ENCODE assay signal across 8 mouse cellular contexts in the genomic region with DNA sequence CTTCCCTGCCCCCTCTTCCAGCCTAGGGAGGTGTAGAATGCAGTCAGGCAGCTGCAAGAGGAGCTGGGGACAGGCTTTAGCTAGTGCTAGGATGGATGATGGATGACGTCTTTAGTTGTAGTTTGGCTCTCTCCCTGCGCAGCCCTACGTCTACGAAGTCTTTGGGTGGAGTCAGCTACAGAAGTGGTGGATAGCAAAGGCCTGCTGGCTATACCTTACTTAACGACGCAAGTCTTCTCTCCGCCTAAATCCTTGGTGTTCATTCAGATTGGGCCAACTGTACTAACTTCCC. TPM values are rescaled to one million over a fixed set of nuclear protein-coding genes. Genes with fewer than 3 reads are reported as not detected.
DNase-seq lines count a peak whose midpoint lies in the region; ATAC-seq and TF ChIP-seq lines count a peak whose summit lies in the region.

No protein-coding gene starts in this region.

- H3K27ac ChIP-seq in lung, postnatal 0 days (ENCODE audit: low read length), result peak overlapping the region; percentile 97
- peak overlapping the region; percentile 86; the same call in 1 of the 2 replicates for H3K27ac ChIP-seq in forebrain, embryonic 10.5 days
- H3K27ac ChIP-seq in limb, embryonic 14.5 days (replicated peaks; ENCODE audit: low read depth, low read length), result peak overlapping the region; percentile 94
- H3K27ac ChIP-seq in small intestine, adult 2 months (ENCODE audit: insufficient read depth, low read depth, low read length), result peak overlapping the region; percentile 84

- H3K36me3 ChIP-seq in lung, postnatal 0 days (ENCODE audit: insufficient read depth, low read length), result no peaks in the 10 kb centered on the region
- no peaks in the 10 kb centered on the region for H3K36me3 ChIP-seq in forebrain, embryonic 10.5 days (replicated peaks)
- H3K36me3 ChIP-seq in limb, embryonic 14.5 days (ENCODE audit: control insufficient read depth, insufficient read depth, low read length), result peaks cover 13% of the 10 kb centered on the region
- no peaks in the 10 kb centered on the region for H3K36me3 ChIP-seq in small intestine, adult 2 months (ENCODE audit: control insufficient read depth, insufficient read depth, low read length)

- peaks cover 41% of the 10 kb centered on the region for H3K4me1 ChIP-seq in lung, postnatal 0 days (ENCODE audit: insufficient read depth, low read depth, low read length)
- peaks cover 37% of the 10 kb centered on the region for H3K4me1 ChIP-seq in forebrain, embryonic 10.5 days
- H3K4me1 ChIP-seq in limb, embryonic 14.5 days (ENCODE audit: control insufficient read depth, insufficient read depth, low read length), result peaks cover 29% of the 10 kb centered on the region
- H3K4me1 ChIP-seq in small intestine, adult 2 months (ENCODE audit: control insufficient read depth, insufficient read depth, insufficient read length, low read length), result peaks cover 18% of the 10 kb centered on the region; the same call in 1 of the 2 replicates

- peak; percentile 55; the same call in 1 of the 2 replicates for ATAC-seq in lung, postnatal 0 days
- peak; percentile 65 for ATAC-seq in limb, embryonic 14.5 days (ENCODE audit: low FRiP score, low read depth)

- peak overlapping the region; percentile 90 for H3K4me2 ChIP-seq in lung, postnatal 0 days (replicated peaks; ENCODE audit: low read depth, low read length)
- peak overlapping the region; percentile 79 for H3K4me2 ChIP-seq in limb, embryonic 14.5 days (replicated peaks; ENCODE audit: low read depth, low read length, severe bottlenecking)

- peak overlapping the region; percentile 75 for H3K4me3 ChIP-seq in lung, postnatal 0 days (ENCODE audit: low read depth, low read length)
- peak overlapping the region; percentile 68 for H3K4me3 ChIP-seq in forebrain, embryonic 10.5 days
- H3K4me3 ChIP-seq in limb, embryonic 14.5 days (replicated peaks; ENCODE audit: low read length), result peak overlapping the region; percentile 83
- H3K4me3 ChIP-seq in small intestine, adult 2 months (ENCODE audit: low read depth, low read length), result peak overlapping the region; percentile 92

- H3K27me3 ChIP-seq in lung, postnatal 0 days (replicated peaks; ENCODE audit: insufficient read depth, low read length), result no peaks in the 10 kb centered on the region
- H3K27me3 ChIP-seq in forebrain, embryonic 10.5 days (ENCODE audit: poor library complexity, severe bottlenecking), result peaks cover 47% of the 10 kb centered on the region
- no peaks in the 10 kb centered on the region for H3K27me3 ChIP-seq in limb, embryonic 14.5 days (ENCODE audit: control insufficient read depth, insufficient read depth, low read length)
- peaks cover 9% of the 10 kb centered on the region; the same call in 1 of the 2 replicates for H3K27me3 ChIP-seq in small intestine, adult 2 months (ENCODE audit: control insufficient read depth, insufficient read depth, low read length)

- no peak for TF ChIP-seq EP300 in lung, postnatal 0 days (IDR thresholded peaks at IDR 0.05)

- H3K9ac ChIP-seq in lung, postnatal 0 days (replicated peaks; ENCODE audit: low read depth), result peak overlapping the region; percentile 87
- peak overlapping the region; percentile 89 for H3K9ac ChIP-seq in limb, embryonic 14.5 days (ENCODE audit: low read depth, low read length, severe bottlenecking)

- H3K9me3 ChIP-seq in lung, postnatal 0 days (ENCODE audit: low read length), result no peaks in the 10 kb centered on the region
- H3K9me3 ChIP-seq in forebrain, embryonic 10.5 days, result no peaks in the 10 kb centered on the region
- no peaks in the 10 kb centered on the region for H3K9me3 ChIP-seq in limb, embryonic 14.5 days (ENCODE audit: control insufficient read depth, low read length)

- no peak for TF ChIP-seq POLR2A in limb, embryonic 14.5 days (IDR thresholded peaks at IDR 0.05; ENCODE audit: borderline replicate concordance, extremely low read depth, insufficient read depth, insufficient read length)
- no peak for TF ChIP-seq POLR2A in small intestine, adult 2 months (IDR thresholded peaks at IDR 0.05; ENCODE audit: low read depth, low read length)

- TF ChIP-seq CTCF in lung, postnatal 0 days (IDR thresholded peaks at IDR 0.05), result no peak
- no peak for TF ChIP-seq CTCF in small intestine, adult 2 months (IDR thresholded peaks at IDR 0.05; ENCODE audit: extremely low read depth, insufficient read length, insufficient replicate concordance, low read depth, low read length)

- 5% methylated on average over 7 of the region's 7 CpGs for WGBS in lung, postnatal 0 days
- 20% methylated on average over 7 of the region's 7 CpGs for WGBS in forebrain, embryonic 10.5 days
- WGBS in limb, embryonic 14.5 days, result 10% methylated on average over 7 of the region's 7 CpGs
- WGBS in small intestine, adult 2 months, result 51% methylated on average over 7 of the region's 7 CpGs

- peak; percentile 90 for DNase-seq in lung, postnatal 0 days (ENCODE audit: low spot score)
- DNase-seq in lung, adult 18-20 months, result no peak
- no peak for DNase-seq in forebrain, embryonic 10.5 days (ENCODE audit: extremely low spot score, low spot score)
- DNase-seq in limb, embryonic 14.5 days (ENCODE audit: low spot score), result peak; percentile 74
- no peak for DNase-seq in adrenal gland, adult (ENCODE audit: inconsistent age in 2 of 2, low spot score in 1 of 2)
- no peak for DNase-seq in right cerebral cortex, postnatal 14 days
- no peak for DNase-seq in urinary bladder, postnatal 36 days (ENCODE audit: low spot score in 2 of 2)

RNA-seq across cellular contexts. Expression of gene Marveld1, which starts 1.3 kb away (rescaled TPM):
- 23.0 and 23.1 TPM in 2 replicates for polyA plus RNA-seq in lung, postnatal 0 days (2015; fragmentation: Nextera tagmentation; extraction: Ambion mirVana)
- 2.4 and 3.1 TPM in 2 replicates for polyA plus RNA-seq in forebrain, embryonic 10.5 days (2016; fragmentation: Nextera tagmentation; extraction: Ambion mirVana)
- 105 and 131 TPM in 2 replicates for polyA plus RNA-seq in limb, embryonic 14.5 days (2012; rRNA removed)
- polyA plus RNA-seq in limb, embryonic 14.5 days (2014; fragmentation: Nextera tagmentation; extraction: Ambion mirVana), result 25.4 and 36.4 TPM in 2 replicates
- polyA plus RNA-seq in small intestine, adult 2 months (2012; rRNA removed), result 38.0 and 46.4 TPM in 2 replicates

RNA-seq across cellular contexts. Expression of gene Zfyve27, which starts 15.2 kb away (rescaled TPM):
- polyA plus RNA-seq in lung, postnatal 0 days (2015; fragmentation: Nextera tagmentation; extraction: Ambion mirVana), result 25.3 and 27.7 TPM in 2 replicates
- polyA plus RNA-seq in forebrain, embryonic 10.5 days (2016; fragmentation: Nextera tagmentation; extraction: Ambion mirVana), result 27.0 and 30.3 TPM in 2 replicates
- 47.4 and 58.6 TPM in 2 replicates for polyA plus RNA-seq in limb, embryonic 14.5 days (2012; rRNA removed)
- 13.1 and 16.5 TPM in 2 replicates for polyA plus RNA-seq in limb, embryonic 14.5 days (2014; fragmentation: Nextera tagmentation; extraction: Ambion mirVana)
- polyA plus RNA-seq in small intestine, adult 2 months (2012; rRNA removed), result 11.5 and 24.0 TPM in 2 replicates

RNA-seq across cellular contexts. Expression of gene Avpi1, which starts 19.7 kb away (rescaled TPM):
- polyA plus RNA-seq in lung, postnatal 0 days (2015; fragmentation: Nextera tagmentation; extraction: Ambion mirVana), result 114 and 135 TPM in 2 replicates
- 23.5 and 23.9 TPM in 2 replicates for polyA plus RNA-seq in forebrain, embryonic 10.5 days (2016; fragmentation: Nextera tagmentation; extraction: Ambion mirVana)
- 16.5 and 17.6 TPM in 2 replicates for polyA plus RNA-seq in limb, embryonic 14.5 days (2012; rRNA removed)
- 34.2 and 34.8 TPM in 2 replicates for polyA plus RNA-seq in limb, embryonic 14.5 days (2014; fragmentation: Nextera tagmentation; extraction: Ambion mirVana)
- 6.9 and 13.6 TPM in 2 replicates for polyA plus RNA-seq in small intestine, adult 2 months (2012; rRNA removed)

RNA-seq across cellular contexts. Expression of gene Sfrp5, which starts 53.5 kb away (rescaled TPM):
- 0.18 TPM in 1 of 2 replicates, not detected in the other for polyA plus RNA-seq in lung, postnatal 0 days (2015; fragmentation: Nextera tagmentation; extraction: Ambion mirVana)
- 0.14 TPM in 1 of 2 replicates, not detected in the other for polyA plus RNA-seq in forebrain, embryonic 10.5 days (2016; fragmentation: Nextera tagmentation; extraction: Ambion mirVana)
- 7.2 and 8.7 TPM in 2 replicates for polyA plus RNA-seq in limb, embryonic 14.5 days (2012; rRNA removed)
- polyA plus RNA-seq in limb, embryonic 14.5 days (2014; fragmentation: Nextera tagmentation; extraction: Ambion mirVana), result 5.1 and 5.4 TPM in 2 replicates
- polyA plus RNA-seq in small intestine, adult 2 months (2012; rRNA removed), result 7.3 and 8.3 TPM in 2 replicates

RNA-seq across cellular contexts. Expression of gene Pi4k2a, which starts 58.2 kb away (rescaled TPM):
- 24.2 and 24.6 TPM in 2 replicates for polyA plus RNA-seq in lung, postnatal 0 days (2015; fragmentation: Nextera tagmentation; extraction: Ambion mirVana)
- polyA plus RNA-seq in forebrain, embryonic 10.5 days (2016; fragmentation: Nextera tagmentation; extraction: Ambion mirVana), result 21.3 and 23.3 TPM in 2 replicates
- 34.4 and 38.1 TPM in 2 replicates for polyA plus RNA-seq in limb, embryonic 14.5 days (2012; rRNA removed)
- polyA plus RNA-seq in limb, embryonic 14.5 days (2014; fragmentation: Nextera tagmentation; extraction: Ambion mirVana), result 29.9 and 32.8 TPM in 2 replicates
- polyA plus RNA-seq in small intestine, adult 2 months (2012; rRNA removed), result 12.8 and 33.2 TPM in 2 replicates

Comparison
In these comparisons a context has a peak if more than half of its experiments do, and no peak if none do; other contexts are left out.
1. DNase-seq: peak in lung, postnatal 0 days (single experiment) and limb, embryonic 14.5 days (single experiment); none in lung, adult 18-20 months (0 of 2), forebrain, embryonic 10.5 days (single experiment), adrenal gland, adult (0 of 2), right cerebral cortex, postnatal 14 days (single experiment) and urinary bladder, postnatal 36 days (0 of 2).
2. Peak in every context shown above with its lines, with median percentiles within 50 percentile points of each other: H3K27ac ChIP-seq and H3K4me3 ChIP-seq.